Mouse (Mus musculus): Measurements from ENCODE around the gene Coq5. TPM values are rescaled to one million over a fixed set of nuclear protein-coding genes. Genes with fewer than 3 reads are reported as not detected.

The Coq5 gene
- polyA plus RNA-seq, 1 experiment from 2014 or later: 58.7 TPM

Other genes starting within 250 kb of the Coq5 start
- gene Gm10401, start 181.4 kb upstream of the Coq5 start, polyA plus RNA-seq (2015; fragmentation: Nextera tagmentation; extraction: Ambion mirVana): 32.8 and 33.7 TPM in 2 replicates
- gene Acads, start 160.3 kb upstream of the Coq5 start, polyA plus RNA-seq (2015; fragmentation: Nextera tagmentation; extraction: Ambion mirVana): 29.1 and 30.6 TPM in 2 replicates
- gene Unc119b, start 144.7 kb upstream of the Coq5 start, polyA plus RNA-seq (2015; fragmentation: Nextera tagmentation; extraction: Ambion mirVana): 37.2 and 39.3 TPM in 2 replicates
- gene Mlec, start 121.5 kb upstream of the Coq5 start, polyA plus RNA-seq (2015; fragmentation: Nextera tagmentation; extraction: Ambion mirVana): 32.1 and 33.5 TPM in 2 replicates
- gene Cabp1, start 85.3 kb upstream of the Coq5 start, polyA plus RNA-seq (2015; fragmentation: Nextera tagmentation; extraction: Ambion mirVana): 24.3 and 27.7 TPM in 2 replicates
- gene Pop5, start 43.8 kb upstream of the Coq5 start, polyA plus RNA-seq (2015; fragmentation: Nextera tagmentation; extraction: Ambion mirVana): 123 and 138 TPM in 2 replicates
- 185 and 190 TPM in 2 replicates for gene Rnf10, start 6.8 kb upstream of the Coq5 start, polyA plus RNA-seq (2015; fragmentation: Nextera tagmentation; extraction: Ambion mirVana)
- 1,475 and 1,543 TPM in 2 replicates for gene Dynll1, start 21.3 kb downstream of the Coq5 start, polyA plus RNA-seq (2015; fragmentation: Nextera tagmentation; extraction: Ambion mirVana)
- 170 and 220 TPM in 2 replicates for gene Srsf9, start 47.5 kb downstream of the Coq5 start, polyA plus RNA-seq (2015; fragmentation: Nextera tagmentation; extraction: Ambion mirVana)
- gene Gatc, start 61.5 kb downstream of the Coq5 start, polyA plus RNA-seq (2015; fragmentation: Nextera tagmentation; extraction: Ambion mirVana): 36.7 and 41.1 TPM in 2 replicates
- 49.7 and 54.8 TPM in 2 replicates for gene Triap1, start 61.6 kb downstream of the Coq5 start, polyA plus RNA-seq (2015; fragmentation: Nextera tagmentation; extraction: Ambion mirVana)
- 1,130 and 1,174 TPM in 2 replicates for gene Cox6a1, start 69.3 kb downstream of the Coq5 start, polyA plus RNA-seq (2015; fragmentation: Nextera tagmentation; extraction: Ambion mirVana)
- gene Msi1, start 149.9 kb downstream of the Coq5 start, polyA plus RNA-seq (2015; fragmentation: Nextera tagmentation; extraction: Ambion mirVana): 66.5 and 66.7 TPM in 2 replicates
- 0.95 TPM in 1 of 2 replicates, not detected in the other for gene Pla2g1b, start 186.6 kb downstream of the Coq5 start, polyA plus RNA-seq (2015; fragmentation: Nextera tagmentation; extraction: Ambion mirVana)
- 26.8 and 33.0 TPM in 2 replicates for gene Sirt4, start 205.1 kb downstream of the Coq5 start, polyA plus RNA-seq (2015; fragmentation: Nextera tagmentation; extraction: Ambion mirVana)
- gene Pxn, start 227.0 kb downstream of the Coq5 start, polyA plus RNA-seq (2015; fragmentation: Nextera tagmentation; extraction: Ambion mirVana): 26.5 and 26.6 TPM in 2 replicates

Data from neural tube, embryonic 13.5 days (tissue).